ENCODE assay signal across 26 mouse cellular contexts in the genomic region with DNA sequence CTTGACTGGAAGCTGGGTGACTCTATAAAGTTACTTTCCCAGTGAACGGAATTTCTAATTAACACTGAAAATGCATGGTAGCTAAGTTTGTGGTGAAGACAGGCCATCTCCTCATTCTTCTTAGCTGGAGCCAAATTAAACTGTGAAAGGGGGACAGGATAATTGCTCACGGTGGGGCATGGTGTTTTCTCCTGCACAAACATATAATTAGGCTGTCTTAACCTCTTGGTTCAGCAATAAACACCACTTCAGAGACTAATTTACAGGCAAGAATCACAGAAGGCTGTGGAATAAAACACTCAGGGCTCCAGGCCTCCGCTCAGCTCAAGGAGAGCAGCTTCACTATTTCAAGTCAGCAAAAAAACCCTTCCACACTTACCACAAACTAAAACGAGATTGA.
DNase-seq lines count a peak whose midpoint lies in the region; ATAC-seq and TF ChIP-seq lines count a peak whose summit lies in the region.
"Had no signal": no experiment of that assay in that cellular context is flagged by ENCODE, and none has a peak within 500 bp of the region (broad histone marks: within the 10 kb centered on the region; RNA-seq: fewer than 3 reads in every experiment).

No protein-coding gene starts in this region.

- peaks cover 50% of the 10 kb centered on the region for H3K27me3 ChIP-seq in heart, embryonic 12.5 days (replicated peaks)
- H3K27me3 ChIP-seq in forebrain, embryonic 16.5 days (replicated peaks; ENCODE audit: control insufficient read depth, insufficient read depth, low read length), result no peaks in the 10 kb centered on the region
- H3K27me3 ChIP-seq in limb, embryonic 13.5 days, result no peaks in the 10 kb centered on the region
- H3K27me3 ChIP-seq: kidney, embryonic 15.5 days; liver, embryonic 12.5 days; midbrain, embryonic 12.5 days had no signal

- no peaks in the 10 kb centered on the region for H3K9me3 ChIP-seq in heart, embryonic 12.5 days (replicated peaks)
- H3K9me3 ChIP-seq in forebrain, embryonic 16.5 days (ENCODE audit: control insufficient read depth, low read length), result no peaks in the 10 kb centered on the region
- H3K9me3 ChIP-seq in limb, embryonic 13.5 days, result 0 out of 2 replicates have a peak, but pooled peaks cover 5% of the 10 kb centered on the region
- H3K9me3 ChIP-seq: kidney, embryonic 15.5 days; liver, embryonic 12.5 days; midbrain, embryonic 12.5 days had no signal

- no peak overlapping the region for H3K4me2 ChIP-seq in heart, embryonic 12.5 days
- H3K4me2 ChIP-seq in forebrain, embryonic 16.5 days (ENCODE audit: low read length), result no peak overlapping the region
- no peak overlapping the region for H3K4me2 ChIP-seq in limb, embryonic 13.5 days (replicated peaks)
- H3K4me2 ChIP-seq: kidney, embryonic 15.5 days; liver, embryonic 12.5 days; midbrain, embryonic 12.5 days had no signal

- no peak for ATAC-seq in heart, embryonic 12.5 days (ENCODE audit: insufficient number of reproducible peaks, low FRiP score)
- peak; percentile 45; the same call in 1 of the 2 replicates for ATAC-seq in forebrain, embryonic 16.5 days
- ATAC-seq in limb, embryonic 13.5 days (ENCODE audit: low FRiP score, low read depth), result no peak
- ATAC-seq: activated CD4-positive, CD25-positive, alpha-beta regulatory T cell, adult 4 months; CD4-positive, CD25-positive, alpha-beta regulatory T cell, adult 4 months; liver, embryonic 12.5 days had no signal

- no peak for TF ChIP-seq POLR2A in brain, embryonic 14.5 days (IDR thresholded peaks at IDR 0.05; ENCODE audit: borderline replicate concordance, extremely low read depth, insufficient read depth, insufficient read length, poor library complexity, severe bottlenecking)

- H3K36me3 ChIP-seq in heart, embryonic 12.5 days, result no peaks in the 10 kb centered on the region
- no peaks in the 10 kb centered on the region for H3K36me3 ChIP-seq in forebrain, embryonic 16.5 days (ENCODE audit: control insufficient read depth, insufficient read depth)
- no peaks in the 10 kb centered on the region for H3K36me3 ChIP-seq in limb, embryonic 13.5 days
- H3K36me3 ChIP-seq: G1E; kidney, embryonic 15.5 days; liver, embryonic 12.5 days; midbrain, embryonic 12.5 days had no signal

- H3K27ac ChIP-seq in heart, embryonic 12.5 days (ENCODE audit: poor library complexity, severe bottlenecking), result no peak overlapping the region
- H3K27ac ChIP-seq in forebrain, embryonic 16.5 days (ENCODE audit: low read length), result no peak overlapping the region
- peak overlapping the region; percentile 22; the same call in 1 of the 2 replicates for H3K27ac ChIP-seq in limb, embryonic 13.5 days
- H3K27ac ChIP-seq: gastrocnemius, adult 2 months; kidney, embryonic 15.5 days; liver, embryonic 12.5 days; midbrain, embryonic 12.5 days had no signal

- H3K4me3 ChIP-seq in heart, embryonic 12.5 days, result no peak overlapping the region
- no peak overlapping the region for H3K4me3 ChIP-seq in forebrain, embryonic 16.5 days (replicated peaks; ENCODE audit: low read length)
- H3K4me3 ChIP-seq in limb, embryonic 13.5 days, result no peak overlapping the region
- H3K4me3 ChIP-seq: gastrocnemius, adult 2 months; kidney, embryonic 15.5 days; liver, embryonic 12.5 days; midbrain, embryonic 12.5 days had no signal

- H3K4me1 ChIP-seq in heart, embryonic 12.5 days (replicated peaks), result 0 out of 2 replicates have a peak, but pooled peaks cover 4% of the 10 kb centered on the region
- H3K4me1 ChIP-seq in forebrain, embryonic 16.5 days (replicated peaks; ENCODE audit: control insufficient read depth, insufficient read depth, low read length), result peaks cover 12% of the 10 kb centered on the region
- peaks cover 54% of the 10 kb centered on the region for H3K4me1 ChIP-seq in limb, embryonic 13.5 days
- H3K4me1 ChIP-seq: liver, embryonic 12.5 days had no signal

- TF ChIP-seq CTCF in brain, embryonic 14.5 days (IDR thresholded peaks at IDR 0.05; ENCODE audit: borderline replicate concordance, extremely low read depth, insufficient read depth, insufficient read length), result no peak

- no peak overlapping the region for H3K9ac ChIP-seq in heart, embryonic 12.5 days
- H3K9ac ChIP-seq in forebrain, embryonic 16.5 days (replicated peaks; ENCODE audit: low read depth, low read length), result no peak overlapping the region
- no peak overlapping the region for H3K9ac ChIP-seq in limb, embryonic 13.5 days
- H3K9ac ChIP-seq: kidney, embryonic 15.5 days; liver, embryonic 12.5 days; midbrain, embryonic 12.5 days had no signal

- DNase-seq in heart, adult 11 months, result peak; percentile 45
- peak; percentile 76 for DNase-seq in brain, embryonic 14.5 days (ENCODE audit: low read depth)
- no peak for DNase-seq in testis, postnatal 14 days (ENCODE audit: low spot score)
- no peak for DNase-seq in cerebellum, adult 18-20 months
- no peak for DNase-seq in right cerebral cortex, adult 18-20 months
- DNase-seq: adrenal gland, adult 8-10 months; cerebellum, adult 9-10 months; gastrocnemius, adult 2 months; heart, postnatal 4 days; kidney, adult 11 months; kidney, postnatal 4 days; layer of hippocampus, adult 9-11 months; lung, adult 18-20 months; lung, postnatal 14 days; right cerebral cortex, postnatal 25 days; spleen, adult 18-20 months; thymus, postnatal 14 days had no signal

- WGBS in heart, embryonic 12.5 days, result 62% methylated on average over 4 of the region's 4 CpGs
- WGBS in forebrain, embryonic 16.5 days, result 8% methylated on average over 4 of the region's 4 CpGs
- WGBS in limb, embryonic 13.5 days, result 11% methylated on average over 4 of the region's 4 CpGs

Comparison
In these comparisons a context has a peak if more than half of its experiments do, and no peak if none do; other contexts are left out.
1. DNase-seq: peak in heart, adult 11 months (single experiment) and brain, embryonic 14.5 days (single experiment); none in testis, postnatal 14 days (single experiment), cerebellum, adult 18-20 months (0 of 2) and right cerebral cortex, adult 18-20 months (single experiment).